Mouse (Mus musculus) leukemia stem cell, adult 10-12 weeks (primary cell): ENCODE results near the gene Olfr1364. TPM values are rescaled to one million over a fixed set of nuclear protein-coding genes. Genes with fewer than 3 reads are reported as not detected.

Experiments used
- polyA plus RNA-seq: library from polyadenylated mRNA; stranded (reverse); fragments of >175 nt; gene quantifications from 2 replicates; pipeline ENCODE4 v1.2.3, GENCODE M21; 2012; ENCODE audit warnings: low replicate concordance

Olfr1364 gene
- not detected in 2 replicates for polyA plus RNA-seq

DNA sequence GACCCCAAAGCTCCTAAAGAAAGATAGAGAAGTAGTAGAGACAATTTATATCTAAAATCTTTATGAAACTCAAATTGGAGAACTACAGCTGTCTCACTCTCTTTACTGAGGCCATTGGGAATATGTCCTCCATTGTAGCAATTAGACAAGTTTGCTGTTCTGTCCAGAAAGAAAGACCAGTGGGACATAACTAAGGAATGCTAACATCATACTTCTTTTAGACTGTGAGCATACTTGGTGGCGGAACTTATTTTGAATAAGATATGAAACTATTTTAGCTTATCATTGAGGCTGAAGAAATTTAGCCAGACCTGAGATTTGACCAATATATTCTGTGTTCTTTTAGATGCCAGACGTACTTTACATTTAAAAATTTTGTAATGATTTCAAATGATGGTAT lies at the start of gene Olfr1364:
Olfr1364 (minus strand) TSS at position 101 of the 400 bp plus-strand sequence.

DNA sequence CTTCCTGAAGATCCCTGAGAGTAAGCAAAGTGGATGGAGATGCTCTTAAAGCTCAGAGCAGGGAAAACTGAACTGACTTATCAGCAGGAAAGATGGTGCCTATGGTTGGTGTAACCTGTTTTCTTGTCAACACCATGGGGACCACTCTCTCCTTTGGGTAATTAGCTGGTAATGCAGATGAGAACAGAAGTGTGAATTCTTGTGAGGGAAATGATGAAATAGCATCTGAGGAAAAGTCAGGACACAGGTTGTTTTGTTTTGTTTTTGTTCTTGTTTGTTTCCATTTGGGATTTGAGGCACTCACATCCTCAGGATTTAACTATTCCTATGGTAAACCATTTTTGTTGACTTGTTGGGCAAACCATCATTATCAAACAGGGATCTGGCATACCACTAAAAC lies 32.4 kb upstream of the Olfr1364 start, which contains the start of gene Olfr1362:
Olfr1362 (minus strand) TSS at position 101 of the 400 bp plus-strand sequence.

DNA sequence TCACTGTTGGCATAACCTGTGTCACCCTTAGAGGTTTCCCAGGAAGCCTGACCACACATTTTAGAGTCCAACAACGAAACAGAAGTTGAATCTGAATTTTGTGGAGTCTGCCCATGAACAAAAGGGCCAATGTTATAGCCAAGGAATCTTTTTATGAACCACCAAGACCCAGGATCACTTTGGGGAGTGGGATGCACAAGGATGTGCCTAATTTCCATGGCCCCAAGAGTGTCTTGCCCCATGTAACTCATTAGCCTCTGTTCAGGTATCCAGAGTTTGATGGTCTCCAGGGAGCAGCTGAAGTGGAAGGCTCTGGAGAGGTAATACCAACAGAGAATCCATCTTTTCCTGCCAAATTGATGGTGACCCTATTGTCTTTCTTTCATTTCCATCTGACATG lies 21.8 kb downstream of the Olfr1364 start, which contains the start of gene Olfr1535:
Olfr1535 (minus strand) TSS at position 101 of the 400 bp plus-strand sequence.

DNA sequence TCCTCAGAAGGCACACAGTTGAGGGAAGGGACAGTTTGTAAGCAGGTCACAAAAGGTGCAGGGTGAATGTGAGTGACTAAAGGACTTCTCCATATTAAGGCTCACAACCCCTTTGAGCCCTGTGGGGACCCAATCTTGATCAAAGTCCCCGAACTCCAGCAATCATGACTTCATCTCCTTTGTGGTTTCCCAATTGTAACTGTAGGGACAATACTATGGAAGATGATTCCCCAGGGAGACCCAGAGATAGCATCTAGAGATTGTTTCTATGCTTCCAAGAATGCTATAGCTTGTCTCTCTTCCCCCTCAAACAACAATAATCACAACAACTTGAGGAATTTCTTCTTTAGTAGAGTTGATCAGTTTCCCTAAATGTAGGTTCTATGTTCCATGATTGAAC lies 38.9 kb downstream of the Olfr1364 start, which contains the start of gene Olfr1366:
Olfr1366 (minus strand) TSS at position 101 of the 400 bp plus-strand sequence.

DNA sequence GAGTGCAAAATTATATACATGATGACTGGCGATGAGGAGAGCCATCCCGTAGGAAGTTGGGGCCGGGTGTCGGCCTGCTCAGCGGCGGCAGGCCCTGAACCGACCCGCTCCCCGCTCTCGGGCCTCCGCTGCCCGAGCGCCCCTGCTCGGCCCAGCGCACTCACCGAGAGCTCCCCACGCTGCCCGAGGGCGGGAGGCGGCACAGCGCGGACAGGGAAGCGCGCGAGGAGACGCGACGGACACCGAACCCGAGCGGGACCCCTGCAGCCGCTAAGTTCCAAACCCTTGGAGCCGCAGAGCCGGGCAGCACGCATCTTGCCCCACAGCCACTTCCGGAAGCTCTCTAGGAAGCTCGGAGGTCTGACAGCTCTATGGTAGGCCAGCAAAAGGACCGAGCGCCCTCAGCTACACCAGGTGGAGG lies 50.8 kb downstream of the Olfr1364 start, which contains the start of gene Zkscan8:
Zkscan8 (minus strand) TSS at position 340 of the 421 bp plus-strand sequence.

Other genes starting within 250 kb of the Olfr1364 start
- not detected in 2 replicates for gene Olfr1367, start 234.8 kb downstream of the Olfr1364 start, polyA plus RNA-seq
- 1.4 and 1.5 TPM in 2 replicates for gene Zscan12, start 218.9 kb downstream of the Olfr1364 start, polyA plus RNA-seq
- 4.3 and 6.0 TPM in 2 replicates for gene Zkscan3, start 179.0 kb downstream of the Olfr1364 start, polyA plus RNA-seq
- 0.08 and 0.80 TPM in 2 replicates for gene Pgbd1, start 140.7 kb downstream of the Olfr1364 start, polyA plus RNA-seq
- 2.7 and 3.7 TPM in 2 replicates for gene Zscan26, start 128.0 kb downstream of the Olfr1364 start, polyA plus RNA-seq
- 4.1 and 6.4 TPM in 2 replicates for gene Nkapl, start 113.2 kb downstream of the Olfr1364 start, polyA plus RNA-seq
- gene Zkscan4, start 102.9 kb downstream of the Olfr1364 start, polyA plus RNA-seq, result not detected in 2 replicates
- gene Gm10065, start 102.3 kb downstream of the Olfr1364 start, polyA plus RNA-seq, result not detected in 2 replicates
- not detected in 2 replicates for gene AK157302, start 86.5 kb downstream of the Olfr1364 start, polyA plus RNA-seq
- 8.3 and 12.1 TPM in 2 replicates for gene Gm11273, start 80.3 kb downstream of the Olfr1364 start, polyA plus RNA-seq
- 0.74 and 1.9 TPM in 2 replicates for gene Zkscan8, start 50.6 kb downstream of the Olfr1364 start, polyA plus RNA-seq
- not detected in 2 replicates for gene Olfr1366, start 39.0 kb downstream of the Olfr1364 start, polyA plus RNA-seq
- not detected in 2 replicates for gene Olfr1535, start 21.9 kb downstream of the Olfr1364 start, polyA plus RNA-seq
- not detected in 2 replicates for gene Olfr1362, start 32.3 kb upstream of the Olfr1364 start, polyA plus RNA-seq
- not detected in 2 replicates for gene Olfr11, start 60.8 kb upstream of the Olfr1364 start, polyA plus RNA-seq
- gene Olfr1361, start 81.6 kb upstream of the Olfr1364 start, polyA plus RNA-seq, result not detected in 2 replicates
- gene Olfr1360, start 95.6 kb upstream of the Olfr1364 start, polyA plus RNA-seq, result not detected in 2 replicates
- gene Olfr1359, start 116.4 kb upstream of the Olfr1364 start, polyA plus RNA-seq, result not detected in 2 replicates
- gene Hist1h2bl, start 134.4 kb upstream of the Olfr1364 start, polyA plus RNA-seq, result 5.9 and 13.2 TPM in 2 replicates
- 24.1 and 37.8 TPM in 2 replicates for gene Hist1h2ai, start 134.7 kb upstream of the Olfr1364 start, polyA plus RNA-seq
- 93.1 and 144 TPM in 2 replicates for gene Hist1h3h, start 135.9 kb upstream of the Olfr1364 start, polyA plus RNA-seq
- 3.5 and 3.9 TPM in 2 replicates for gene Hist1h2bm, start 140.3 kb upstream of the Olfr1364 start, polyA plus RNA-seq
- gene Hist1h4j, start 153.3 kb upstream of the Olfr1364 start, polyA plus RNA-seq, result 6.0 and 8.5 TPM in 2 replicates
- gene Hist1h4k, start 168.7 kb upstream of the Olfr1364 start, polyA plus RNA-seq, result 44.9 and 90.4 TPM in 2 replicates
- 161 and 169 TPM in 2 replicates for gene Hist1h2ak, start 172.1 kb upstream of the Olfr1364 start, polyA plus RNA-seq
- gene Hist1h2bn, start 172.4 kb upstream of the Olfr1364 start, polyA plus RNA-seq, result 5.3 and 11.0 TPM in 2 replicates
- 3.5 and 3.7 TPM in 2 replicates for gene Hist1h1b, start 198.9 kb upstream of the Olfr1364 start, polyA plus RNA-seq
- gene Hist1h3i, start 201.6 kb upstream of the Olfr1364 start, polyA plus RNA-seq, result 8.4 and 51.9 TPM in 2 replicates
- gene Hist1h2an, start 205.5 kb upstream of the Olfr1364 start, polyA plus RNA-seq, result 52.7 and 74.5 TPM in 2 replicates
- 3.2 and 6.2 TPM in 2 replicates for gene Hist1h2bp, start 205.7 kb upstream of the Olfr1364 start, polyA plus RNA-seq
- 6.5 and 15.6 TPM in 2 replicates for gene Hist1h2bq, start 228.4 kb upstream of the Olfr1364 start, polyA plus RNA-seq
- gene Hist1h2ao, start 228.7 kb upstream of the Olfr1364 start, polyA plus RNA-seq, result 23,509 and 33,455 TPM in 2 replicates
- 65.5 and 70.3 TPM in 2 replicates for gene Hist1h4m, start 230.0 kb upstream of the Olfr1364 start, polyA plus RNA-seq